Mouse (Mus musculus): ENCODE measurements around the gene H2afb1. TPM values are rescaled to one million over a fixed set of nuclear protein-coding genes. Genes with fewer than 3 reads are reported as not detected.
"Not testable (repeated sequence)": the region's sequence is repeated elsewhere in the genome, so short reads cannot be mapped to it uniquely, and the experiment has no call there.

H2afb1 gene
- not detected in 2 replicates for polyA plus RNA-seq (2016; fragmentation: Nextera tagmentation; extraction: Ambion mirVana)

DNA sequence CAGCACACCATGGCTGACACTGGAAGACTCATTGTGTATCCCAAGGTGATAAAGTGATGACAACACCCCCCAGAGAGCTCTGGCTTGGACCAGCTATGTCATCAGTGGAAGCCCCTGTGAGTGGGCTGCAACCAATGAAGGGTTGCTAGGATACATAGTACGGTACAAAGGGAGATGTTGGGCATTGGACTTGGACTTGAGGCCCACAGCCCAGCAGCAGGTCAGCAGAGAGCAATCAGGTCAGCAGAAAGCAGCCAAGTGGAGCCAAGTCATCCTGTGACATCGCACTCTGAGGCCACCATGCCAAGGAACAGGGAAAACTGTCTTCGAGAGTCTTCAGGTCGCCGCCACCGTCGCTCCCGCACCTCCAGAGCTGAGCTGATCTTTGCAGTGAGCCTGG is at the start of gene H2afb1:
Gene H2afb1, plus strand, starts transcription at position 301 of the 400 bp plus-strand sequence.
- ATAC-seq (ENCODE audit: low FRiP score, low read depth); H3K4me1 ChIP-seq; H3K27me3 ChIP-seq; H3K36me3 ChIP-seq; H3K9me3 ChIP-seq; H3K27ac ChIP-seq (replicated peaks); H3K4me2 ChIP-seq (replicated peaks); H3K9ac ChIP-seq (replicated peaks); H3K4me3 ChIP-seq: not testable (repeated sequence)
- WGBS = 88% methylated on average over 7 of the region's 8 CpGs

DNA sequence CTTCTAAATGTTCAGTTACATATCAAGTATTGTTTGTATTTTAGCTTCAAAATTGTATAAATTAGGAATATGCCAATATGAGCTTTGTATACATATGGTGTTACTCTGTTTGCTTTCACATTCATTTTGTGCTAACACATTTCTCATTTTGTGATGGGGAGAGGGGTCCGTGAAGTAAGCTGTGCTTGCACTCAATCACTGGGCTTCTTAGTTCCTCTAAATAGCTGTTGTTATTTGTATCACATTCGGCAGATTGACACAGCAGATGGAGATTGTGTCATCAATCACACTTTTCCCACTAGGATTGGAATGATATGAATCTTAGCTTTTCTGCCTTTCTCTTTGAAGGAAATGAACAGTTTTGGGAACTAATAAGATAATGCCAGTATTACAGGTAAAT is 21.5 kb downstream of the H2afb1 start:
- no peak overlapping the region for H3K4me3 ChIP-seq
- no peaks in the 10 kb centered on the region for H3K4me1 ChIP-seq
- ATAC-seq (ENCODE audit: low FRiP score, low read depth) = no peak
- WGBS = 78% methylated on average over 2 of the region's 2 CpGs
- no peak overlapping the region for H3K4me2 ChIP-seq (replicated peaks)
- H3K9ac ChIP-seq (replicated peaks) = no peak overlapping the region
- H3K36me3 ChIP-seq = no peaks in the 10 kb centered on the region
- no peaks in the 10 kb centered on the region for H3K9me3 ChIP-seq
- no peaks in the 10 kb centered on the region for H3K27me3 ChIP-seq
- no peak overlapping the region for H3K27ac ChIP-seq (replicated peaks)

All from midbrain, embryonic 12.5 days (tissue).